Mouse (Mus musculus): Measurements from ENCODE around the gene Msrb3.

- TF ChIP-seq POLR2A (IDR thresholded peaks at IDR 0.05; ENCODE audit: low read depth, low read length) (no peak), CTCF (conservative IDR thresholded peaks at IDR 0.05; ENCODE audit: insufficient read depth, insufficient read length, low read depth, low read length) (no peak)
Observed at GRCm38 (mm10) chr10:120871096-120871495, 27.8 kb downstream of the Msrb3 start.

Measured in kidney, adult 2 months (tissue).